1 mouse cellular context compared by ENCODE assay signal in the genomic region with DNA sequence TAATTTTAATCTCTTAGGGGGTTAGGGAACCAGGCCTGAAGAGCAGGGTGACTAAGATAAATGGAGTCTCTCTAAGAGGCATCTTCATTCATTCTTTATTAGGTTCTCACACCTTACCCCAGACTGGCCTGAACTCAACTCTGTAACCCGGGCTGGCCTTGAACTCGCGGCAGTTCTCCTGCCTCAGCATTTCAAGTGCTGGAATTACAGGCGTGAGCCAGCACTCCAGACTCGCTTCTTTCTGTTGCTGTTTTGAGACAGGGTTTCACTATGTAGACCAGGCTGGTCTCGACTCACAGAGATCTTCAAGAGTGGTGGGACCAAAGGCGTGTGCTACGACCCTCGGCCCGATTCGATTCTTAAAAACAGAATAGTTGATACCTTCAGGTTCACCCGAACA.
A peak's percentile ranks its signal among the peaks of the same experiment; 100 is the strongest.
TF ChIP-seq lines count a peak whose summit lies in the region.

No protein-coding gene starts in this region.

TF ChIP-seq in CH12.LX, 34 proteins besides CTCF, POLR2A, EP300 and RAD21:
- no peak for TF ChIP-seq MYC (IDR thresholded peaks at IDR 0.05; ENCODE audit: low read depth, low read length)
- no peak for TF ChIP-seq JUND (conservative IDR thresholded peaks at IDR 0.05; ENCODE audit: low read depth, low read length)
- TF ChIP-seq BHLHE40 (IDR thresholded peaks at IDR 0.05; ENCODE audit: low read depth, low read length): no peak
- no peak; the same call in 1 of the 2 replicates for TF ChIP-seq CHD2 (IDR thresholded peaks at IDR 0.05; ENCODE audit: low read length)
- TF ChIP-seq ETS1 (conservative IDR thresholded peaks at IDR 0.05; ENCODE audit: low read depth, low read length): no peak
- TF ChIP-seq SIN3A (IDR thresholded peaks at IDR 0.05; ENCODE audit: low read length): peak; percentile 70
- TF ChIP-seq NRF1 (IDR thresholded peaks at IDR 0.05; ENCODE audit: low read depth, low read length): no peak
- TF ChIP-seq TBP (conservative IDR thresholded peaks at IDR 0.05; ENCODE audit: low read depth, low read length): no peak
- TF ChIP-seq E2F4 (IDR thresholded peaks at IDR 0.05; ENCODE audit: insufficient replicate concordance, low read depth, low read length): no peak
- TF ChIP-seq CHD1 (IDR thresholded peaks at IDR 0.05; ENCODE audit: low read depth, low read length): peak; percentile 48; the same call in 1 of the 2 replicates
- TF ChIP-seq HCFC1 (IDR thresholded peaks at IDR 0.05; ENCODE audit: low read depth, low read length): no peak
- no peak for TF ChIP-seq GABPA (IDR thresholded peaks at IDR 0.05; ENCODE audit: insufficient replicate concordance, low read depth, low read length)
- no peak for TF ChIP-seq MEF2A (IDR thresholded peaks at IDR 0.05; ENCODE audit: borderline replicate concordance, low read depth, low read length)
- TF ChIP-seq TCF12 (IDR thresholded peaks at IDR 0.05; ENCODE audit: low read depth, low read length): no peak
- TF ChIP-seq MAFK (IDR thresholded peaks at IDR 0.05; ENCODE audit: insufficient replicate concordance, low read length): peak; percentile 46; the same call in 1 of the 2 replicates
- no peak for TF ChIP-seq PAX5 (IDR thresholded peaks at IDR 0.05; ENCODE audit: low read length)
- TF ChIP-seq ELF1 (IDR thresholded peaks at IDR 0.05; ENCODE audit: low read depth, low read length): no peak
- TF ChIP-seq MXI1 (IDR thresholded peaks at IDR 0.05; ENCODE audit: low read depth, low read length): 0 out of 2 replicates have a peak, but pooled peaks have one; percentile 36
- no peak for TF ChIP-seq USF2 (conservative IDR thresholded peaks at IDR 0.05; ENCODE audit: low read depth, low read length)
- TF ChIP-seq UBTF (IDR thresholded peaks at IDR 0.05; ENCODE audit: low read depth, low read length): no peak
- no peak for TF ChIP-seq ZNF384 (IDR thresholded peaks at IDR 0.05; ENCODE audit: low read depth, low read length)
- TF ChIP-seq MAZ (IDR thresholded peaks at IDR 0.05; ENCODE audit: low read depth, low read length): 0 out of 2 replicates have a peak, but pooled peaks have one; percentile 29
- no peak for TF ChIP-seq JUN (IDR thresholded peaks at IDR 0.05; ENCODE audit: insufficient read depth, low read depth, low read length)
- TF ChIP-seq SMC3 (IDR thresholded peaks at IDR 0.05; ENCODE audit: low read depth, low read length): no peak
- no peak; the same call in 1 of the 2 replicates for TF ChIP-seq ZMIZ1 (IDR thresholded peaks at IDR 0.05; ENCODE audit: low read depth, low read length)
- TF ChIP-seq IRF4 (IDR thresholded peaks at IDR 0.05; ENCODE audit: low read depth, low read length): no peak
- peak; percentile 48; the same call in 1 of the 2 replicates for TF ChIP-seq MAX (IDR thresholded peaks at IDR 0.05; ENCODE audit: low read length)
- TF ChIP-seq ZC3H11A (IDR thresholded peaks at IDR 0.05; ENCODE audit: low read depth, low read length): no peak
- no peak for TF ChIP-seq USF1 (IDR thresholded peaks at IDR 0.05; ENCODE audit: low read depth, low read length)
- TF ChIP-seq POLR2AphosphoS2 (IDR thresholded peaks at IDR 0.05; ENCODE audit: low read depth, low read length): no peak
- TF ChIP-seq ZKSCAN1 (IDR thresholded peaks at IDR 0.05; ENCODE audit: borderline replicate concordance, low read depth, low read length): no peak
- TF ChIP-seq NELFE (IDR thresholded peaks at IDR 0.05; ENCODE audit: low read depth, low read length): no peak
